Mouse (Mus musculus) thymus, postnatal 0 days (tissue): ENCODE measurements at regions not wholly inside any gene's neighbourhood (a gene's known extent, or its start where the extent isn't known, plus 50 kb on each side); places are given as distances from the start of the nearest gene placed in this dataset.

Experiments
- DNase-seq: peaks from one replicate; pipeline ENCODE4 v3.0.0-alpha.2; 2015; ENCODE audit warnings: low spot score

DNA sequence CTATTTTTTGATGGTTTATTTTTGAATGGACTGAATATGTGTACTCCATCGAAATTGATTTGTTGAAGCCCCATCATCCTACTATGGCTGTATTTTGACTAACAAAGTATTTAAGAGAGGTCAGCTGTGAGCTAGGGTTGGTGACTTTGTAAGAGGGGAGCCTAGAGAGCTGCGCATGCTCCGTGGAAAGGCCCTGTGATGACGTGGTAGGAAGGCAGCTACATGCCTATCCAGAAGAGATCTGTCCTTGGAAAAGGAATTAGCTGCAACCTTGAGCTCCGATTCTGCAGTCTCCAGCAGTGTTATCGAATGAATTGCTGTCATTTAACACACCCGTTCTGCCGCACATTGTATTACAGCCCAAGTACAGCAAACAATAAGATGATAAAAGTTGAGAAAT lies 287.1 kb upstream of the Prickle1 start:
- DNase-seq = no peak

DNA sequence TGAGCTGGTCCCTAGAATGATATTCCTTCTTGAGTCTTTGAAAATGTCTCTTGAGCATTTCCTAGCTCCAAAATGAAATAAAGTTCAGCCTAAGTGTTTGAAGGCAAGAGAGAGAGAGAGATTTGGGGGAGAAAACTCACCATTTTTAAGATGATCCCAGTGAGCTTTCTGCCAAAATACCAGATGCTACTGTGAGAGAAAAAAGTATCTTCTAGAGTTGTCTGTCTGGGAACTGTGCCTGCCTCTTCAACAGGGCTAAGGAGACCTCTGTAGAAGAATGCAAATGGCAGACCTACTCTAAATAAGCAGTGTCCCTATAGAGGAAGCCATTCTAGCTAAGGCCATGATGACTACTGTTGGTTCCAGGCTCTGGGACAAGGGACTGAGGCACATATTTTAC lies 285.6 kb upstream of the Prickle1 start:
- no peak for DNase-seq

GRCm38 (mm10) chr15:93880302-93880701 lies 284.6 kb upstream of the Prickle1 start:
- DNase-seq = no peak

GRCm38 (mm10) chr15:93879006-93879405 lies 283.3 kb upstream of the Prickle1 start:
- DNase-seq = no peak

DNA sequence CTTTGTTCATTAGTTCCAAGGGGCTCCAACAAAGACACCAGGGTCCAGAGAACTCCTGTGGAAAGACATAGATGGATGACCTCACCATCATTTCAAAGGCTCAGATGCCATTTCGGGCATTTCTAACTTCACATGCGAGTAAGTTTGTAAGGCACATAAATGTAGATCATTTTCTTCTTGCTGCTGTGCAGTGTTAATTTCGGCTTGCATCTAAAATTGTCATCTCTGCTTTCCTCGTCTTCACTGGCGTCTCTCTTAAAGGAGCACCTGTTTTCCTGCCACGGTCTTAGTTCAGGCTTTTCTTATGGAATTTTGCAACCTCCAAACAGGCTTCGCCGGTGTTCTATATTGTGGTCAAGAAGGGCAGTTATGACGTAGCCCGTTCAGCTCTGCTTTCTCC lies 280.6 kb upstream of the Prickle1 start:
- DNase-seq = no peak

DNA sequence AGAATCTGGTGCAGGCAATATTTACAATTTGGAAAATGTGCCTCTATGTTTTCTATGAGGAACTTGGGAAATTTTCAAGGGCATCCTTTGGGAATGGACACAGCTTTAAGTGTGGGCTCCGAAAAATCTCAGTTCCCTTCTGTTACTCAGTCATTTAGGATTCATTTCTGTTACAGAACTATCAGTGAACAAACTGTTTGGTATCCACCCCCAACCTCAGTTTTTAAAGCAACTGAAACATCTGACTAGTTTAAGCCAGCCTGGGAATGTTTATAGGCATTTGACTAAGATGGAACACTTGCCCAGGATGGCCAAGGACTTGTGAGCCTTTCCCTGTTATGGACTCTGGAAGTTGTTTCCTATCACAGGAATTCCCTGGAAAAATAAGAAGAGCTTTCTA lies 280.0 kb upstream of the Prickle1 start:
- no peak for DNase-seq

DNA sequence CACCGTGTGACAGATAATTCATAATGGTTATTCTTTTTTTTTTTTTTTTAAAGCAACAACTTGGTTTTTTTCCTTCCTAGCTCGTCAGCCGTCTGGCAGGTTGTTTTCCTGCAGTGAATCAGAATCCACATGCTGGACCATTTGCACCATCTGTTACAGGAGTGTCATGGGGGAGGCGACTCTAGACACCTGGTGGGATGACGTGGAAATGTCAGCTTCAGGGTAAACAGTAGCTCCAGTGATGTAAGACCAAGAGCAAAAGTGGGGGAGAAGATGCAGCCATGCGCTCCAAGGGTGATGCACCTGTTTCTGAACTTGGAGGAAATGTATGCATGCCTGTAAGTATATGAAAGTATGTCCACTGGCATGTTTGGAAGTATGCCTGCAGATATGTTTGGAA lies 278.5 kb upstream of the Prickle1 start:
- peak; percentile 6 for DNase-seq

- no peak for DNase-seq
Measured at GRCm38 (mm10) chr15:93857336-93857901, 261.7 kb upstream of the Prickle1 start.

DNA sequence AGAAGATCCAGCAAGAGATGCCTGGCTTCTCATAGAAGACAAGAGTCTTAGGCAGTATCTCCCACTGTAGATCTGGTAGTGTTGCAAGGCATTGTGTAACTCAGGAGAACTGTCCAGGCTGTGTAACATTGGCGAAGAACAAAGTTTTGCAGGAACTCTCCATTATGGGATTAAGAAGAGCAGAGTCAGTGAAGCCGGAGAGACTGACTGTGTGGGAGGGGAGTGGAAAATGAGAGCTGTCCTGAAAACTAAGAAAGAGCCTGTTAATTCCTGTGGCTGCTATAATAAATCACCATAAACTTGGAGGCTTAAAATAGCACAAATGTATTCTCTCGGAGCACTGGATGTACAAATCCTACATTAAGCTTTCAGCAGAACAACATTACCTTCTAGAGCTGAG lies 257.5 kb upstream of the Prickle1 start:
- DNase-seq = no peak

- DNase-seq = no peak
Measured at GRCm38 (mm10) chr15:93852126-93852525, 256.4 kb upstream of the Prickle1 start.

DNA sequence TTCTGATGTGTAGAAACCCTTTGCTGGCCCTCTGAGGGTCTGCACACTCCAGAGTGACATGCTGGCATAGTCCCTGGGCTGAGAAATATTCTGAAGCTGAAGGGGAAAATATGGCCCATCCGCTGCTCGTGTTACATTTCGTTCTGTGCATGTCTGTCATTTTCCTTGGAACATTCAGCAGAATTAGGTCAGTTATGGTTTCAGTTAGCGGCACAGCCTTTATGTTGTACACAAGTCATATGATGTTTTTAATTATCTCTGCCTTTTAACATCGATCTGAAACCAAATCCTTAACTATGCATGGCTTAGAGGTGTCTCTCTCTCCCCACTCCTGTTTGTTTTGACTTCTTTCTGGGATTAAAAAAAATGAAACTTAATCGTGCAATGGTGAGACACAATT lies 254.7 kb upstream of the Prickle1 start:
- DNase-seq = no peak

DNA sequence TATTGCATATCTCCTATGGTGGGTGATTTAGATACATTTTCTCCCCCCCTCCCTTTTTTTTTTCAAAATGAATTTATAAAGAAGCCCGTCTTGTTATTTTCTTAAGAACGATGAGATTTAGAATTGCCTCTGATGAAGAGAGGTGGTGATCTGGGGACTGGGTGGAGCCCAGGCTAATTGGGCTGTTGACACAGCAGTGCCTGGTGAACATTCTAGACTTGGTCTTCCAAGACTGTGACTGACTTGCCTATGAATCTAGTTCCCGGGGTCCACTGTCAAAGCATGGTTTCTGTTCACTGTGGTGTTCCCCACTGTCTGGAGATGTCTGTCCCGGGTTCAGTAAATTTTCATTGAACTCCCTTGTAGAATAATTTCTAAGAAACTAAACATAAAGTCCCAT lies 253.1 kb upstream of the Prickle1 start:
- no peak for DNase-seq

- DNase-seq = no peak
Measured at GRCm38 (mm10) chr15:93846797-93847196, 251.1 kb upstream of the Prickle1 start.

- DNase-seq = no peak
Measured at GRCm38 (mm10) chr15:93845801-93846200, 250.1 kb upstream of the Prickle1 start.

DNA sequence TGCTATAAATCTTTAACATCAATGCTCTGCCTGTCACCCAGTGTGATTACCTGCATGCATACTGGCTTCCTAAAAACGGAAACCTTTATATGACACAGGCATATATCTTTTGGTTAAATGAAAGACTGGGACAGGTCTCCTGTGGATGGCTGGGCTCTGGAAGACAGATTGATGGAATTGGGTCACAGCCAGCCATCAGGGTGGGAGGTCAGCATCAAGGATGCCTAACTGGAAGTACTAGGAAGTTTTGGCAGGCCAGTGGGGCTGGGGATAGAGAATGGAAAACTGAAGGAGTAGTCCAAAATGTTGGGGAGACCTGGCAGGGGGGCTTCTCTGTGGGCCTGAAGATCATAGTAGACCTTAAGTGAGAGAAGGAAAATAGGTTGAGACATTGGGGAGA lies 237.3 kb upstream of the Prickle1 start:
- DNase-seq = no peak

DNA sequence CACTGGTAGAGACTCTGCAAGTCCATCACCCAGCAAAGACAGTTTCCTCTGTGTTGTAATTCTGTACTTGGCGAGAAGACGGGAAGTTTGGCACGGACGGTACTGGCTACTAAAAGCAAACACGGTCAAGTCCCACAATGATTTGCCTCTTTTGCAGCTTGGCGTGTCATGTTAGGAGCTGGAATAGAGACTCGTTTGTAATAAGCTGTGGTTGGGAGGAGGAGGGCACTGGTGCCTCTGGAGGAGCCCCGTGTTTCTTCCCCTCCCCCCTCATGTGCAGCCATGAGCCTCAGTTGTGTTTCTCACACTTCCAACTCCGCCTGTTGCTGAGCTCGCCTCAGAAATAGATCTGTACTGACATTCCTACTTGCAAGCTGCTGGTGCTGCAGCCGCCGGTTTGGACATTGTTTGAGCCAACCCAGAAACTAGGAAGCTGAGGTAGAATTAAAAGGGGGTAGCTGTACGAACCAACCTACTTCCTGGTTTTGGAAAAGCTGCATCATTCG lies 236.8 kb upstream of the Prickle1 start:
- peak; percentile 30 for DNase-seq

- no peak for DNase-seq
Measured at GRCm38 (mm10) chr15:93831148-93831547, 235.5 kb upstream of the Prickle1 start.

- DNase-seq = no peak
Measured at GRCm38 (mm10) chr15:93824729-93825694, 229.3 kb upstream of the Prickle1 start.

DNA sequence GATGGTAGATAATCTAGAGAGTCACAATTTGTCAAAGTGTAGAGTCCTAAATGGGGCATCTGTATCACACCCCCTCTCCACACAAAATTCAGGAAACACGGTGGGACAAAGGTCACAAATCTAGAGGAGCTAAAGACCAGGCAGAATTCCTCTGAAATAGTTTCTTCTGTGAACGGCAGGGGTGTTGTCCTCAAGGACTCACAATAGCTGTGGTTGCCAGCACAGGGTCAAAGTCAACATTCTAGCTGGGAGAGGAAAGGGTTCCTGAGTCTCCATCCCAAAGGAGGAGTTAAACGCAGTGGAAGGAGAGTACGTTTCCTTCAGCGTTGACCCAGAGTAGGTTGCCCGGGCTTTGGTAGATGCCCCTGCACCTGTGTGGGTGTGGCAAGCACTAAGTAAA lies 225.5 kb upstream of the Prickle1 start:
- DNase-seq = no peak

GRCm38 (mm10) chr15:93812011-93812410 lies 216.3 kb upstream of the Prickle1 start:
- DNase-seq = no peak

GRCm38 (mm10) chr15:93807993-93808392 lies 212.3 kb upstream of the Prickle1 start:
- no peak for DNase-seq

GRCm38 (mm10) chr15:93807505-93807904 lies 211.8 kb upstream of the Prickle1 start:
- DNase-seq = no peak

GRCm38 (mm10) chr15:93804703-93805102 lies 209.0 kb upstream of the Prickle1 start:
- DNase-seq = no peak
